Mouse (Mus musculus) NIH3T3 (cell line): ENCODE data around the gene Sf3b2.
A peak's percentile ranks its signal among the peaks of the same experiment; 100 is the strongest.
"Not testable (repeated sequence)": the region's sequence is repeated elsewhere in the genome, so short reads cannot be mapped to it uniquely, and the experiment has no call there.

ENCODE experiments used
- DNase-seq: peaks from one replicate; pipeline ENCODE4 v3.0.0-alpha.2; 2012; ENCODE audit warnings: low read depth

Sf3b2 gene

DNA sequence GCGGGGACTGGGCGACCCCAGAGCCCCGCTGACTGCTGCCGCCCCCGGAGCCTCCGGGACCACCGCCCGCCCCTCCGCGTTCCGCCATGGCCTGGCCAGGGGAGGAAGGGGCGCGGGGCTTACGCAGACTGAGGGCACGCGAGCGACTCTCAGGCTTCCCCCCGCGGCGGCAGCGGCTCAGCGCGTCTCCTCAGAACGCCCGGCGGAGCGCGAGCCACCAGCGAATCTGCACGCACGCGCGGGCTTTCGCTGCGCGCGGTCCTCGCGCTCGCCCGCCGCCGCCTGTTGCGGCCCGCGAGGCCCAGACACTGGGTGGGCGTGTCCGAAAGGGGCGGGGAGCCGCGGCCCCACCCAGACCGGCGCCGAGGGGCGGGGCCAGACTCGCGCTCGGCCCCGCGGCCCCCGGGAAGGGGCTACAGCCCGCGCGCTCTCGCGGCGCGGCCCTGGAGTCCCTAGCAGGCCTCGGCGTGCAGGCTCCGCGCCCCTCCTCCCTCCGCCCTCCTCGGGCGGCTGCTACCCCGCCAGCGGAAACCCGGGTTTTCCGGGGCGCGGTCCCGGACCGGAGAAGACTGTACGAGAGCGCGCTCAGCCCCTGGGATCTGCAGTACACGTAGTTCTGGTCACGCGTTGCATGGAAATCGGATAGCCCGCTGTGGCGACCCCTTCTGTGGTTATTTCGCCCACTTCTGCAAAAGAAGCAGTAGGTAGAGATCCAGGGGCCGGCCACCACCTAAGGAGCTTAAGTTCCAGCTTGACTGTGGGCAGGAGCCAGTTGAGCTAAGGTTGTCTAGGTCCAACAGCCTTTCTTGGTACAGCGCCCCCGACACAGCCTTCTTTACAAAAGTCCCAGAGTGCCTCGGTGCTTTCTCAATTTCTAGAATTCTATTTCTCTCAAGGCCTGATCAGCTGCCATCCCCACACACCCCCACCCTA lies 22.2 kb downstream of the Sf3b2 start, which contains the start of gene Pacs1:
Gene Pacs1, minus strand, starts transcription at position 319 of the 933 bp plus-strand sequence.
- peak; percentile 97 for DNase-seq

DNA sequence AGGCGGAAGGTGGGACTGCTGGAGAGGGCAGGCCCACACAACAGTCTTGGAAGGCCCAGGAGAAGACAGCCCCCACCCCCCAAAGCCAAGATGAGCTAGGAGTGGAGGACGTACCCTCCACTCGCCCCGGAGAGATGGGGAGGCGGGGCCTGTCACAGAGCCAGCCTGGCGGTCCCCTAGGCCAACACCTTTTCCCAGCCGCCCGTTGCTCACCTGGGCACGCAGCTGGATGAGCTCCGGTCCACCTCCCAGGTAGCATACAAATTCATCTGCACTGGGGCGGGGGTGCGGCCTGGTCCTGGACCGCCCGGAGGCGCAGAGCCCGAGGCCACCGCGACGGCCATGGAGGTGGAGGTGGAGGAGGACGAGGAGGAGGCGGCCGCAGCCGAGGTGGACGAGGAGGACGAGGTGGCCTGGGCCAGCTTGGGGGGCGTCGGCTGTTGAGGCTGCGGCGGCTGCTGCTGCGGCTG lies 22.9 kb downstream of the Sf3b2 start:
- peak; percentile 60 for DNase-seq

DNA sequence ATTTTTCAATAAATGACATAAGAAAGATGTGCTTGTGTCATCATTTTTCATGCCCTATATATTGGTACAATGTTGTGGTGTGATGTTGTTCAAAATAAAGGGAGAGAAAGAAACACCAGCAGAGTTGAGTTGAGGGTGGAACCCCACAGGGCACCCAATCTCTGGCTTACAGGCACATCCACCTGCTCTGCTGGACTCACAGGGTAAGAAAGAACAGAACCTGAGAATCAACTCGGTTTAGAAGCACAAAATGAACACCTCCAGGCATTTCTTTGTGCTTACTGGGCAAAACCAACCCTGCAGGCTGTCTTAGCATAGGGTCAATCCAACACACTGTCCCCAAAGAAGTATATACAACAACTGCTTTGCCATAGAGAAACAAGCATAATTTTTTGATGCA lies 23.8 kb downstream of the Sf3b2 start:
- DNase-seq, result no peak

DNA sequence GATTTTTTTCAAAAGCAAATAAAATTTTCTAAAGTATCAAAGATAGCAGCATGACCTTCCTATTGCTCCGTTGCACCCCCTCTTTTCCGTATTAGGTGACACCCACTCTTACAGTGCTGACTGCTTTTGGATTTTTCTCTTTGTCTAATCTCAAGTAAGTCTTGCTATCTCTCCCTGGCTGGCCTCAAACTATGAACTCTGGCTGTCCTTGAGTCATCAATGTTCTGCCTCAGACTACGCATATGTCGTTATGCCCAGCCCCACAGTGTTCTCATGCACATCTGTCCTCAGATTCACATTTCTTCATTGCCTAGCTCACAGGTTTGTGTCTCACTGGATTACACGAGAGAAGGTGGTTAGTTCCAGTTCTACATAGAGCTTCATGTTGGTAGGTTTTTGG lies 25.9 kb downstream of the Sf3b2 start:
- DNase-seq, result no peak

DNA sequence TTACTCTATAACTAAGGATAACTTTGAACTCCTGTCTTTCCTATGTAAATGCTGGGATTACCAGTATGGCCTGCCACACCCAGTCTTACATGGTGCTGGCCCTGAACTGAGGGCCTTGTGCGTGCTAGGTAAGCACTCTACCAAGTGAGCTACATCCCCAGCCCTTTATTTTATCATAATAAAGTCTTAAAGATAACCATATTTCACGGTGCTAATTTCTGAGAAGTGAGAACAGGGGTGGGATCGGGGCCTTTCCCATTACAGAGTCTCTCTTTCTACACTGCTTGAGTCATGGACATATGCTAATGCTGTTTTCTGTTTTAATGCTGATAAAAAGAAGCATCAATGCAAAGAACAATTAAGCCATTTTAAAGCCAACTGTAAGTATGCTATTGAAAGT lies 26.4 kb downstream of the Sf3b2 start:
- no peak for DNase-seq

DNA sequence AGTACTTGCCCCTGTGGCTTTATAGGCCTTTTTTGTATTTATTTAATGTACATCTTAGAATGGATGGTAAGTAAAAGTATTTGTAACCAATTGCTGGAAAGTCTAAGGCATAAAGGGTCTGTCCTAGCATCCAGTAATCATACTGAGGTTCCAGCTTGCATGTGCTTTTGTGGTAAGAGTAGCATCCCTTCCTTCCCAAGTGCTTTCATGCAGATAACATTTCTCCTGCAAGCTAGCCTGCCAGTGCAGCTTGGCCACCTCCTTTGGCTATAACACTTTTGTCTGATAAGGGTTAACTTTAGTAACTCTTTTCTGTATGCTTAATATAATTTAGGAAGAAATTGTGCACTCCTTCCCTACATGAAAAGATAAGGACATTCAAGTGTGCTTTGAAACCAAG lies 27.2 kb downstream of the Sf3b2 start:
- DNase-seq, result no peak

DNA sequence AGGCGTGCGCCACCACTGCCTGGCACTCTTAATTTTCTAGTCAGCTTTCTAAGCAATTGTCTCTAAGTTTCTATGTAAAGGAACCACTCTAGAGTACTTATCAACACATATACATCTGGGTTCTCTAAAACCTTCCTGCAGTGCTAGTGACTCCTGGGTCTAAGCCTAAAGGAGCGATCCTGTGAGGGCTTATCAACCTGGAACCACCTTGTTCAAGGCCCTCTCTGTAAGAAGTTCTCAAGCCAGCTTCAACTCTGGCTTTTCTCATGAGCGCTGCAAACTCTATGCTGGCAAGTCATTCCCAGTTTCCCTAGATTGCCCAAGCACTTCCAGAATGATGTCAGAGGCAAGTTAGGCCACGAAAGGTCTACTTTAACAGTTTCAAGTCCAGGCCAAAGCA lies 28.2 kb downstream of the Sf3b2 start:
- peak; percentile 63 for DNase-seq

DNA sequence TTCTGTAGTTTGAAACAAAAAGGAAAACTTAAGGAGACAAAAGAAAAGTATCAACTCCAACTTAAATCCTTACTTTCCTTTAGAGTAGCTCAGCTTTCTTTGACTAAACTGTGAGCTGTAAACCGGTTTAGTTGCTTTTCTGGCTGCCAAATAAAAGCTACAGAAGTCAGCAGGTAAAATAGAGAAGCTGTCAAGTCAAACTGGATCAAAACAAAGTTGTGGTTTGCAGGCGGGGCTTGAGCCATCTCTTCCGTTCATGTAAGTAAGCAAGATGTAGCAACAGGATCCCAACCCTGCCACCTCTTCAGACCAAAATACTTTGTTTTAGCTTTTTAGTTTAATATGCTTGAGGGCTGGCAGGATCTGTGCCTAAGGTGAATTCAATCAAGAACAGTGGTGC lies 38.1 kb downstream of the Sf3b2 start:
- no peak for DNase-seq

DNA sequence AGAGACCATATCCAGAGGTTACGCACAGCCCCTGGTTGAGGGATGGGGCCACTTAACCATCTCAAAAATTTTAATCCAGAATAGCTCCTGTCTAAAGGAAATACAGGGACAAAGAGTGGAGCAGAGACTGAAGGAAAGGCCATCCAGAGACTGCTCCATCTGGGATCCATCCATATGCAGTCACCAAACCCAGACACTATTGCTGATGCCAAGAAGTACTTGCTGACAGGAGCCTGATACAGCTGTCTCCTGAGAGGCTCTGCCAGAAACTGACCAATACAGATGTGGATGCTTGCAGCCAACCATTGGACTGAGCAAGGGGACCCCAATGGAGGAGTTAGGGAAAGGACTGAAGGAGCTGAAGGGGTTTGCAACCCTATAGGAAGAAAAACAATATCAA lies 58.3 kb downstream of the Sf3b2 start:
- DNase-seq, result not testable (repeated sequence)

DNA sequence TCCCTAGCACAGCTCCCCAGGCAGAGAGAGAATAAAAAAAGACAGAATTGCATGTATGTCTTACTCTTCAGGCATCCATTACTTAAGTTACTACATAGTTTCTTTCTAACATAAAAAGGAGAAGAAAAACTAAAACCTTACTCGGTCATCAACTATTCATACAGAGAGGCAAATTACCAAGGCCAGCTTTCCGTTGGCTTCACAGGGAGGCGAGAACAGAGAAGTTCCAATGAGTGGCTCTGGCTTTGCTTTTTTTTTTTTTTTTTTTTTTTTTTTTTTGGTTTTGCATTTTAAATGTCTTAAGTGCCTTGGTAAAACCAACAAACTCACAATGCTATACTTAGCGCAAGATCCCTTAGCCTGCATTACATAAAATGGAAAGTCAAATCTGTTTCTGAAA lies 62.6 kb downstream of the Sf3b2 start:
- DNase-seq, result no peak

DNA sequence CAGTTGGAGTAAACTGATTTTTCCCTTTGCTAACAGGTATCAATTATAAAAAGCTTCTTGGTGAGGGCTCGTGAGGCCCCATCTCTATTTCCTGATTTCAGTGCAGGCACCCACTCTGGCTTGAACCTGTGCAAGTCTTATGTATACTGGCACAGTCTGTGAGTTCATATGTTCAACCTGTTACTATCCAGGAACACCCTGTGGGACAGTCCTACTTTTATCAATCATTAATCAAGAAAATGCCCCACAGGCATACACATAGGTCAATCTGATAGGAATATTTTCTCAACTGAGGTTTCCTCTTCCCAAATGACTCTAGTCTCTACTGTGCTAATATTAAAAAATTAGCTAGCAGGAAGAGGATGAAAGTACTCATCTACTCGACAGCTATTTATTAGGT lies 65.1 kb downstream of the Sf3b2 start:
- no peak for DNase-seq

DNA sequence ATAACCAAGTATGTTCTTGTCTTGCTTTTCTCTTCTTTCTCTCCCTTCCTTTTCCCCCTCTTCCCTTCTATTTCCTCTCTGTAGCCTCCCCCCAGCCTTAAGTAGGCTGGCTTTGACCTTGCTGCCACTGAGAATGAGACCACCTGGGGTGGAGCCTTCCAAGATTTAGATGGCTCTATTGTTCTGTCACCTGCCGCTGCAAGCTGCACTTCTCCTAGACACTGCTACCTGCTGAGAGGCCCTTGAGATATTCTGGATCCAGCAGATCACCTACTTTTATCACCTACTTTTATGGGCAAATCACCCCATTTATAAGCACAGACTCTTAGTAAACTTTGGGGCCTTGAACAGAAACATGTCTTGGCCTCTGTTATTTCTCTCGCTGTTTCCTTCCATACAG lies 70.6 kb downstream of the Sf3b2 start:
- DNase-seq, result no peak

DNA sequence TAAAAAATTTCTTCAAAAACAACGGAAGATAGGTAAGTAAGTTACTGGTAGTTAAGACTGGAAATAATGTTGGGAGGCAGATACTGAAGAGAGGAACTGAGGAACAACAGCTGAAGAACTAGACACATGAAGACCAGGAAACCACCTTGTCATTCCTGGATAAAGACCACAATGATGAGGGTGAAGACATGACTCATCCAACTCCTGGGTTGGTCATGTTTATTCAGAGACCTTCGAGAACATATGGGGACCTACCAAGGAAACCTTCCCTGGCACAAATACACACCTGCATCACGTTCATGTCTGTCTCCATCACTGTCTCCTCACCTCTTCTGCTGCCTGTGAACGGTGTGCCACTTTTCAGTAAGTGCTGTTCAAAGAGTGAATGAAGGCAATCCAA lies 71.2 kb downstream of the Sf3b2 start:
- DNase-seq, result no peak
